Mouse (Mus musculus): ENCODE data around the gene Meis2.

Meis2 gene

GRCm38 (mm10) chr2:115911913-115912642 is 153.6 kb downstream of the Meis2 start:
- DNase-seq (ENCODE audit: low read depth in 1 of 2, low spot score in 2 of 2), result no peak

- no peak for DNase-seq (ENCODE audit: low read depth in 1 of 2, low spot score in 2 of 2)
These were observed 155.4 kb downstream of the Meis2 start for GRCm38 (mm10) chr2:115910217-115910616.

DNA sequence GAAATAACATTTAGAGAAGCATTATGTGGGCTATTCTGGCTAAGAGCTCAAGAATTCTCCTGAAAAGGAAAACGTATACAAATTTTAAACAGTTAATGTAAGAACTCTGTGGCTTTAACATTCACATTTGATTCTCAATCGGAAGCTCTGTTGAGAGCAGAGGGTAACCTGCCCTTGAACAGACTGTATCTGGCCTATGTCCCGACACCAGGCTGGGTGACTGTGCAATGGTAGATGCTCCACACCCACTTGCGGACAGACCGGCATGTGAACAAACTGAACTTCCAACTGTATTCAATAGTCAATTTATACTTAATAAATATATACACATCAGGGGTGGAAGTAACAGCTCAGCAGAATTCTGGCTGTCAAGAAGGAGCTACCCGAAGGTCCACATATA is 164.6 kb downstream of the Meis2 start:
- no peak for DNase-seq (ENCODE audit: low read depth in 1 of 2, low spot score in 2 of 2)

DNA sequence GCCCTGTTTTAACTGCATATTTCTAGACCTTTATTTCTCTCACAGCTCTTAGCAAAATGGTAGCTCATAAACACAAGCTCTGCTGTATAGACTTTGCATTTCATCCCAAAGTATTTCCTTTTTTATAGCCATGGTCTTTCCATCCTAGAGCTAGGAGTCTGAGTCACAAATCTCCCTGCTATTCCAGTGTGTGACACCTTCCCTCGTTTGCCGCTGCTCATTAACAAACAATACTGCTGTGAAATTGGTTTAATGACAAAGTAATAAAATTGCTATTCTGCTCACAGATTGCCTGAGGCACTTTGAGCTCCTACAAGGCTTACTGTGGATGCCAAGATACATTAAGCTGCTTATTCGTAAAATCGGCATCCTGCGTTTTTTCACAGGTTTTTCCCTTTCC is 168.1 kb downstream of the Meis2 start:
- no peak for DNase-seq (ENCODE audit: low read depth in 1 of 2, low spot score in 2 of 2)

GRCm38 (mm10) chr2:115897001-115897400 is 168.6 kb downstream of the Meis2 start:
- DNase-seq (ENCODE audit: low read depth in 1 of 2, low spot score in 2 of 2), result no peak

GRCm38 (mm10) chr2:115895717-115896116 is 169.9 kb downstream of the Meis2 start:
- no peak for DNase-seq (ENCODE audit: low read depth in 1 of 2, low spot score in 2 of 2)

DNA sequence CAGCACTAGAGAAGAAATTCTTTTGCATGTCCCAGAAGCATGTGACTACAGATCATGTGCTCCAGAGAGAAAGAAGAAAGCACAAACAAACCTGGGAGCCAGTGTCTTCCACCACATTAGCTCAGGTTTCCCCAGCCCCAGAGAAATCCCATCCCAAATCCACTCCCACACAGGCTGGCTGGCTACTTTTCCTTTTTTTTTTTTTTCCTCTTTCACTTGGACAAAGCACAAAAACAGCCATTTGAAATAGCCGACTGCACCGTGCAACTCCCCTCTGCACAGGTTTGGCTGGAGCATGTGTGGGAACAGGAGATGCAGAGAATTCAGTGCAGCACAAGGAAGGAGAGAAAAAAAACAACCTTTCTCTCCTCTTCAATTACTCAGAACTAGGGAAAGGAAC is 170.4 kb downstream of the Meis2 start:
- no peak for DNase-seq (ENCODE audit: low read depth in 1 of 2, low spot score in 2 of 2)

- no peak for DNase-seq (ENCODE audit: low read depth in 1 of 2, low spot score in 2 of 2)
These were observed 172.5 kb downstream of the Meis2 start for GRCm38 (mm10) chr2:115893113-115893512.

DNA sequence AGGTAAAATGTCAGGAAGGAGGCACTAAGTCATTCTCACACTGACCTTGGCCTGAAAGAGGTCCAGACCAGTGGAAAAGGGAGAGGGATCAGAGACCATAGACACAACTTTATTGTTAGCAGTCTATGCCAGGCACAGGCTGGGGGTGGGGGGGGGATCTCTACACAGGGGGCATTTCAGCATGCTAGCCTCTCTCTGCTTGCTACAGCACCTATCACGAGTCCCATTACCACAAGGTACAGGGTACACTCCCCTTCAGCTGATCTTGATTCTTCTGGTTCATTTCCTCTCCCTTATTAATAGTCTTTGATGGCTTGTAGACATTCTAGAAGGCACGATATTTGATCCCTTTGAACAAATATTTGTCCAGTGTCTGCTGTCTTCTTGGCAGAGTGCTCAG is 174.9 kb downstream of the Meis2 start:
- no peak for DNase-seq (ENCODE audit: low read depth in 1 of 2, low spot score in 2 of 2)

DNA sequence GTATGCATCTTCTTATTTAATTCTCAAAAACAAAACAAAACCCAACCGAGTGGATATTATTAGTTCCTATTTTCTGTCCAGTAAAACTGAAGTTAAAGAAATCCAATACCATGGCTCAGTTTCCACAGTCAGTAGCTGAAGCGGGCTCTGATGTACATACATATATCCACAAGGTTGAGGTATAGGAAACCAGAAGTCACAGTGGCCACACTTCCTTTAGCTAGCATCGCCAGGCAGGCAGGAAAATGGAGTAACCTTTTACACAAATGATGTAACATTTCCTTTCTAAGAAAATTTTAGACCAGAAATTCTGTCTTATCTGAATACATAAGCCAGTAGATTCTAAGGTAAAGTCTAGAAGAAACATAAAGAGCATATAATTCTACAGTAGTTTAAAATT is 175.6 kb downstream of the Meis2 start:
- DNase-seq (ENCODE audit: low read depth in 1 of 2, low spot score in 2 of 2), result no peak

- DNase-seq (ENCODE audit: low read depth in 1 of 2, low spot score in 2 of 2), result no peak
These were observed 176.4 kb downstream of the Meis2 start for GRCm38 (mm10) chr2:115889212-115889611.

DNA sequence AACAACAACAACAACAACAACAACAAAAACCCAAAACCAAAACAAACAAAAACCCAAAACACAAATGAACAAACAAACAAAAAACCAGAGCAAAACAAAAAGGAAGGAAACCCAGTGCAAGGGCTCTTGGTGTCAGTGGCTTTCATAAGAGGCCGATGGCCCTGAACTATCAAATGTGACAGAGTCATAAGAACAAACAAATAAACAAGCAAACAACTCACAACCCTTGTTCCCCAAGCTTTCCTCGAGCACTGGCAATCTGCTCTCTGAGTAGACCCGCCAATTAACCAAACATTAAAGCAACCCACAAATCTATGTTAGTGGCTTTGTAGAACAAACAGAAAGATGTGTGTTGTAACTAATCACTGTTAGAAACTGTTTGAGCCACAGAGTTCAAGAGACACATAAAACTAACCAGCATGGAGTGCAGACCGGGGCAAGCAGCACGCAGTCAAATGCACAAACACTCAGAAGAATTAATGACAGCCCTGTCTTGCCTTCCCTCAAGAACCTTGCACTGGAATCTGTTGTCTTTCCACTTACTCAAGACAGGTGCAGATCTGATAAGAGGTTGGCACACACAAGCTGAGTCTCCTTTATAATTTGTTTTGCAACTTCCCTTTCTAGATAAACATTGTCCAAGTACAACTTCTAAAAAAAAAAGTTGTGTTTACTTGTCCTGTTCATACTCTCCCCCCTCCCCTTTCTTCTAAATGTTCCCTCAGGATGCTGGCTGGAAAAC is 177.1 kb downstream of the Meis2 start:
- DNase-seq (ENCODE audit: low read depth in 1 of 2, low spot score in 2 of 2), result no peak

- no peak for DNase-seq (ENCODE audit: low read depth in 1 of 2, low spot score in 2 of 2)
These were observed 178.0 kb downstream of the Meis2 start for GRCm38 (mm10) chr2:115887631-115888030.

DNA sequence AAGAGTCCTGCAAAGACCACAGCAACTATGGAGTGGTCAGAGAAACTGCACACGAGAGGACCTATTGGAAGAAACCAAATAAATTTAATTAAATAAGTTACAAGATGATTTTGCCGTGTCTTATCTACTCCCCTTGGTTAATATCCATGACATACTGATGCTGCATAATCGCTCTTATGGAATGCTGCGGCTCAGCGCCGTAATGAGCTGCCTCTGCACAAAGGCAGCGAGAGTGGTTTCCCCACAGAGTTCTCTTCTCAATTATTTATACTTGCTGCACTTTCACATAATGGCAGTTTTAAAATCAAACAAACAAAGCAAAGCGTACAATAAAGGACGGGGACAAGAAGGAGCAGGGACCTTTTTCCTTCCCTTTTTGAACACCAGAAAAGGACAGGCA is 181.5 kb downstream of the Meis2 start:
- DNase-seq (ENCODE audit: low read depth in 1 of 2, low spot score in 2 of 2), result no peak

GRCm38 (mm10) chr2:115883520-115883919 is 182.1 kb downstream of the Meis2 start:
- DNase-seq (ENCODE audit: low read depth in 1 of 2, low spot score in 2 of 2), result no peak

- no peak for DNase-seq (ENCODE audit: low read depth in 1 of 2, low spot score in 2 of 2)
These were observed 189.7 kb downstream of the Meis2 start for GRCm38 (mm10) chr2:115875802-115876531.

DNA sequence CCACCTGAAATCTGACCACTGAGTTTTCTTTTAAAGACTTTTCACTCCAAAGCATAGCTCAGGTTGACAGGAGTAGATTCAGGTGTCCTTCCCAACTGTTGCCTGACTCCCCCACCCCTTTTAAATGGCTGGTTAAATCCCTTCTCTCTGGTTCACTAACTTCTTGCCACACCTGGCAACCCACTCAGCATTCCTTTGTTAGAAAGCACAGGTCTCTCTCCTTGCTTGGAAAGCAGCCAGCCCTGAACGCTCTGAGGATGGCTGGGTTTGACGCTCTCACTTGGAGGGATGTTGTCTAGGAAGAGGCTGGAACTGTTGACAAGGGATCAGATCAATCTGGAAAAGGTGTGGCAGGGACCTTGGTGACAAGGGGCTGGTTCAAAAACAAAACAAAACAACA is 192.8 kb downstream of the Meis2 start:
- no peak for DNase-seq (ENCODE audit: low read depth in 1 of 2, low spot score in 2 of 2)

- DNase-seq (ENCODE audit: low read depth in 1 of 2, low spot score in 2 of 2), result no peak
These were observed 195.7 kb downstream of the Meis2 start for GRCm38 (mm10) chr2:115869966-115870365.

DNA sequence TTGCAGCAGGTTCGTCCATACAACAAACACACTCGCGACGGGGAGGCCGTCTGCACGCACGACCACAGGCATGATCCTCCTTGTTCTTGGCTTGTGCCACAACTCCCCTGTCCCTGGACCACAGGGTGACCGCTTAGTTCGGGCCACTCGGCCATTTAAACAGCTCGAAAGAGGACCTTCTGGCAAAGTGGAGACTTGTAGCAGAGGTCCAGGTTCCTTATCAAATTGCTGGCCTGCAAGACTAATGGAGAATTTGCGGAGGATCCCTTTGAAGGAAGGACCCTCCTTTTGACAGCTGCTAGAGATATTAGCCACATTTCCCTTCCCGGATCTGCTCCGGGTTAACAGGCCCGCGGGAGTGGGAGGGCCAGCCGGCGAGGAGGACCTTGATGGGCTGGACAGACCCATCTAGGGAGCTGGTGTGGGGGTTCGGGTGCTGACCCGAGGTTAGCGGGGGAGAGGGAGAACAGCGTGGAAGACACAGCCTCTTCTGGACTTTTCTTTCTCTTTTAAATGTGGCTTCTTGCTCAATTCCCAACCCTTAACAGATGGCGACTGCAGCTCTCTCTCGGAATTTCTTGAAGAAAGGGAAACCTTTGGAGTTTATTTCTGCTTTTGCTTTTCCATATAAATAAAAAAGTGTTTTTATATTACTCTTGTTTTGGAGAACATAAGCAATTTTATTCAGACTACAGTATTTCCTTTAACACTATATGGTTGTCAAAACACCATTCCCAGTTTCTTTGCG is 204.9 kb downstream of the Meis2 start:
- no peak for DNase-seq (ENCODE audit: low read depth in 1 of 2, low spot score in 2 of 2)

DNA sequence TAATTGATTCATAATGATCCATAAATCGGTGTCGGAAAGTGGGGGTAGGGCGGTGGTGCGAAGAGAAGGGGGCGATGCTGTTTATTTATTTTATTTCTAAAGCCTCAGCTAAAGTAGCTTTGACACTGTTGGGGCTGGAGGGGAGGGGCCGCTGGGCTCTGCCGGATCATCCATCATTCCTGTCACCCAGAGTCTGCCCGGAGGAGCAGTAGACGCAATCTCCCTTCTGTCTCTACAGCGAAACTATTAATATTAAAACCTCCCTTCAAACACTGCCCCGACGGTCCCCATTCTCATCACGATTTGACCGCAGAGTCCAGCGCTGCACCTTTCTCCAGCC is 205.5 kb downstream of the Meis2 start:
- no peak for DNase-seq (ENCODE audit: low read depth in 1 of 2, low spot score in 2 of 2)

DNA sequence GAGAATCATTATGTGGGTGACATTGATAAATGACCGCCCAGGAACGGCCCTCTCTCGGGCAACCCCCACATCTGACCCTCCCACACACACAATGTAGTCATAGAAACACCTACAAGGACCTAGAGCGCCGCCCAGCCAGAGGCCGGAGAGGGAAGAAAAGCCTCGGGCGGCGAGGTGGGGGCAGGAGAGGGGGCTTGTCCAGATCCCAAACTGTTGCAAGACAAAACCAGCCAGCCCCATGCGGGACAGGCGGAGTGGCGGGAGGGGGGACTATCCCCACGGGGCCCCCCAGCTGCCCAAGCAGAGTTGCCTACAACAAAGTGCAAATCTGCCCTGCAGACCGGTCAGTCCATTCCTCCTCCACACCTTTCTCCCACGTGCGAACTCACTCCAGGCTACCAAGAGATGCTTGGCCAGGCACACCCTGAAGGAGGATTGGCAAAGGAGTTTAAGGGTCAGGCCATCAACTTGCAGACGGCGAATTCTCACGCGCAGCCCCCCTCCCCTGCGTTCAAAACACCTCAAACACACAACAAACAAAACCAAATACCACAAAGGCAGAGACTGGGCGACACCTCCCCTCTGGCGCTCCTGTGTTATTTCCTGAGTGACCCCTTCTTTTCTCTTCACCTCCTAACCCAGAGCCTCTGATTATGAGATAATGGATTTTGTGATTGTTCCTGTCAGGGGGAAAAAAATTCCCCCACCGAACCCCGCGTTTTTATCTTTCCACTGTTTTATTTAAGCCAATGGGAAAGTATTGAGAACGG is 206.1 kb downstream of the Meis2 start:
- DNase-seq (ENCODE audit: low read depth in 1 of 2, low spot score in 2 of 2), result no peak
